Mouse (Mus musculus): ENCODE data around the gene Nphp4.

GRCm38 (mm10) chr4:152539756-152540155 is 63.2 kb downstream of the Nphp4 start:
- no peak for TF ChIP-seq CTCF (conservative IDR thresholded peaks at IDR 0.05; ENCODE audit: insufficient read depth, insufficient read length, low read depth, low read length)
- TF ChIP-seq POLR2A (IDR thresholded peaks at IDR 0.05; ENCODE audit: low read depth, low read length) = no peak
